Mouse (Mus musculus): ENCODE results near the gene Zfp985. TPM values are rescaled to one million over a fixed set of nuclear protein-coding genes. Genes with fewer than 3 reads are reported as not detected.
"Not testable (repeated sequence)": the region's sequence is repeated elsewhere in the genome, so short reads cannot be mapped to it uniquely, and the experiment has no call there.

The Zfp985 gene
- polyA plus RNA-seq, 1 experiment from 2014 or later: 0.13 TPM

DNA sequence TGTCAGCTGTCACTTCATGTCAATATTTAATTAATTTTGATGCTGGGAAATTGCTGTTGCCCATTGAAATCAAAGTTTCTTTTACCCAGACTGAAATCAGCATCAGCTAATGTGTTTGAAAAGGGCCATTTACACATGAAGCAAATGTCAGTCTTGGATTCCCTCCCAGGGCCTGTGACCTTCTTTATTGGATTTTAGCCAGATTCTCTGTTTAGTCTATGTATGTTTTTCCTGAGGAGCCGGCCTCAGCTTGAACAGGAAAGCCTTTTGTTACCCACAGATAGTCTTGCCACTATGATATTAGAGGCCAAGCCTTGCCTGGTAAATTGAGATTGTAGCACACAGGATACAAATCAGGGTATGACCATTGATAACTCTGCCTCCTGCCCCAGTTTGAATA lies 6.0 kb downstream of the Zfp985 start:
- H3K9me3 ChIP-seq: peaks cover 26% of the 10 kb centered on the region
- not testable (repeated sequence) for H3K4me2 ChIP-seq (replicated peaks); H3K9ac ChIP-seq; ATAC-seq (ENCODE audit: low FRiP score, low read depth); H3K36me3 ChIP-seq; H3K4me3 ChIP-seq; H3K4me1 ChIP-seq; H3K27ac ChIP-seq; H3K27me3 ChIP-seq
- WGBS: 56% methylated on average over 1 of the region's 1 CpGs

DNA sequence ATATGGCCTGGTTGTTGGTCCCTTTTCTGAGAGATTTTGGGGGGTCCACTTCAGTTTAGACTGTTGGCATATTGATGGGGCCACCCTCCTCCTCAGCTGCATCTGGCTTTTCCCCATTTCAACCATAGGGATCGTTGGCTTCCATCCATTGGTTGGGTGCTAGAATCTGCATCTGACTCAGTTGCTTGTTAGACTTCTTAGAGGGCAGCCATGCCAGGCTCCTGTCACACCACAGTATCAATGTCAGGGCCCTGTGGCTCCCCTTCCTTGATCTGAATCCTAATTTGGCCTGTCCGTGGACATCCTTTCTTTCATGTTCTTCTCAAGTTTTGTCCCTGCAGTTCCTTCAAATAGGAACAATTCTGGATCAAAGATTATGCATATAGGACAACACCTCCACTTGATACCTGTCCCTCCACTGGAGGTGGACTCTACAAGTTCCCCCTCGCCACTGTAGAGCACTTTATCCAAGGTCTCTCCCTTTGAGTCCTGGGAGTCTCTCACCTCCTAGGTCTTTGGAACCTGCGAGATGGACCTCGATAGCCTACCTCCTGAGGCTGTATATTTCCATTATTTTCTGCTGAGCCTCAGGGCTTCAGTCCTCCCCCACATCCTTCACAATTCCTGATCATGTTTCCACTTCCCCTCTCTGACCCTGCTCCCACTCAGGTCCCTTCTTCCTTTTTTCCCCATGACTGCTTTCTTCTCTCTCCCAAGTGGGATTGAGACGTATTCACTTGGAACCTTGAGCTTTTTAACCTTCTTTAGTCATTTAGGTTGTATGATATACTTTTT lies 12.5 kb downstream of the Zfp985 start:
- ATAC-seq (ENCODE audit: low FRiP score, low read depth): no peak
- Histone ChIP-seq H3K4me3 (no peak overlapping the region), H3K9me3 (peaks cover 19% of the 10 kb centered on the region), H3K36me3 (no peaks in the 10 kb centered on the region), H3K4me1 (no peaks in the 10 kb centered on the region), H3K9ac (no peak overlapping the region), H3K27me3 (no peaks in the 10 kb centered on the region), H3K4me2 (replicated peaks) (no peak overlapping the region), H3K27ac (no peak overlapping the region)
- WGBS: 70% methylated on average over 6 of the region's 6 CpGs

DNA sequence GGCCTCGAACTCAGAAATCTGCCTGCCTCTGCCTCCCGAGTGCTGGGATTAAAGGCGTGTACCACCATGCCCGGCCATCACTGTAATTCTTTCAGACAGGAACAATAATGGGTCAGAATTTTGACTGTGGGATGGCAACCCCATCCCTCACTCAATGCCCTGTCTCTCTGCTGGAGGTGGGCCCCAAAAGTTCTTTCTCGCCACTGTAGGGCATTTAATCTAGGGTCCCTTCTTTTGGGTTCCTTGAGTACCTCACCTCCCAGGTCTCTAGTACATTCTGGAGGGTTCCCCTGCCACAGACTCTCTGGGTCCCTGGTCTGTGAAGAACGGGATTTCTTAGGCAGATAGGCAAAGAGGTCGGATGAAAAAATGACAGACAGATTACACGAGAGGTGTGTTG lies 18.1 kb downstream of the Zfp985 start:
- WGBS: 82% methylated on average over 8 of the region's 8 CpGs
- H3K4me1 ChIP-seq; H3K36me3 ChIP-seq; H3K4me2 ChIP-seq (replicated peaks); H3K27me3 ChIP-seq; H3K27ac ChIP-seq; H3K4me3 ChIP-seq; ATAC-seq (ENCODE audit: low FRiP score, low read depth); H3K9ac ChIP-seq: not testable (repeated sequence)
- peaks cover 19% of the 10 kb centered on the region for H3K9me3 ChIP-seq

DNA sequence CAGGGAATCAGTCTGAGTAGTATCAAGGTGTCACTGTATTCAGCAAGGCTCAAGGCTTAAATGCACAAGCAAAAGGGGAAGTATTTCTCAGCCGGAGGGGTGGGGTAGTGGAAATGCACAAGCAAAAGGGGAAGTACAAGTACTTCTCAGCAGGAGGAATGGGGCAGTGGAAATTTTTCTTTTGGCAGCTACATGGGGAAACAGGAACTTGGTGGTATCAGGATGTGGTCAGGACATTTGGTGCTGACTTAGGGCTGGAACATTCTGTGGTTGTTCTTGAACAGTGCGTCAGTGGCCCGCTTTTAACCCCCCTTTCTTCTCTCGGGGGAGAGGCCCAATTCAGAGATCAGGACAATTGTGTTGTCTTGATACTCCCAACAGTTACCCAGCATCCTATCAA lies 26.3 kb downstream of the Zfp985 start:
- not testable (repeated sequence) for ATAC-seq (ENCODE audit: low FRiP score, low read depth); H3K4me1 ChIP-seq; H3K9ac ChIP-seq; H3K4me3 ChIP-seq; H3K27me3 ChIP-seq; H3K4me2 ChIP-seq (replicated peaks); H3K27ac ChIP-seq; H3K36me3 ChIP-seq
- WGBS: 91% methylated on average over 4 of the region's 4 CpGs
- H3K9me3 ChIP-seq: peaks cover 19% of the 10 kb centered on the region

DNA sequence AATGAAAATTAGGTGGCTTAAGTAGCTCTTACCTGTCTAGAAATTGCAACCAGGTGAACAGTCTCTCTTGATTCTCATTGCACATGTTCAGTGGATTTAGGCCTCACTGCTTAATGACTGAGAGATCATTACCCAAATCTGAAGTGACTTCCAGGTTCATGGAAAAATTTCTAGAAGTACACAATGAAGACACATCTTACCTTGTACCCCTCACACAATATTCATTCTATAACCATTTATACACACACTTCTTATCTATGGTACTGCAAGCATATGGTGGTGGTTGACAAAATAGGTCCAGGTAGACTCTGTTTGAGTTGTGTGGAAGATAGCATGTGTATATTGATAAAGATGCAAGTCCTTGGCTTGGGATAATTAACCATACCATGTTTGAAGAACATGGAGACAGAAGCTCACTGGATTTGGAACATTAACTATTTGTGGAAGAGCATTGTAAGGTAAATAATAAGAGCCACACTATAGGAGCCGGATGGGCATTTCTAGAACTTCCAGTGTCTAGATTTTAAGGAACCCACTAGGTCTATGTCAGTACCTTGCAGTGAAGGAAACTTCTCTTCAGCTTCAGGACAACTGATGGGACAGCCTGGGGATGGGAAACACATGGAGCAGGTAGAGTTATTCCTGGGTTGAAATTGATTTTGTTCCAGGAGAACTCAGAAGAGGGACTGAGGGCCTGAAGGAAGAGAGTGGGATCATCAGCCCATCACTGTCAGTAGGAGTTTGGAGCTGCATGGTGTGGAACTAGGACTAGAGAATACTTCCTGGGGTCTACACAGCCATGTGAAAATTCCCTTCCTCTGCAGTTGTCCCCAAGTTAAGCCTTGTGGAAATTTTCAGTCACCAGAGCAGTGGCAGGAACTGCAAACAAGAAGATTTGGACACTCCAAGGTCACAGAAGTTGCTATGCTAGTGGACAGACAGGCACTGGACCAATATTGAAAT lies 33.7 kb downstream of the Zfp985 start:
- no peak overlapping the region for H3K4me3 ChIP-seq
- H3K27ac ChIP-seq: no peak overlapping the region
- ATAC-seq (ENCODE audit: low FRiP score, low read depth): no peak

DNA sequence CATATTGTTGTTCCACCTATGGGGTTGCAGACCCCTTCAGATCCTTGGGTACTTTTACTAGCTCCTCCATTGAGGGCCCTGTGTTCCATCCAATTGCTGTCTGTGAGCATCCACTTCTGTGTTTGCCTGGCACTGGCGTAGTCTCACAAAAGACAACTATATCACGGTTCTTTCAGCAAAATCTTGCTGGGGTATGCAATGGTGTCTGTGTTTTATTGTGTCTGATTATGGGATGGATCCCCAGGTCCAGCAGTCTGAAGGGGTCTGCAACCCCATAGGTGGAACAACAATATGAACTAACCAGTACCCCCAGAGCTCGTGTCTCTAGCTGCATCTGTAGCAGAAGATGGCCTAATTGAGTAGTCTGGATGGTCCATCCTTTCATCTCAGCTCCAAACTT lies 41.6 kb downstream of the Zfp985 start:
- WGBS: 84% methylated on average over 3 of the region's 3 CpGs
- not testable (repeated sequence) for H3K4me1 ChIP-seq; H3K36me3 ChIP-seq; H3K9ac ChIP-seq; ATAC-seq (ENCODE audit: low FRiP score, low read depth); H3K4me3 ChIP-seq; H3K27ac ChIP-seq; H3K27me3 ChIP-seq; H3K4me2 ChIP-seq (replicated peaks)
- peaks cover 26% of the 10 kb centered on the region for H3K9me3 ChIP-seq

More for the DNA sequence above, 33.7 kb downstream of the Zfp985 start:
- Histone ChIP-seq H3K36me3 (no peaks in the 10 kb centered on the region), H3K27me3 (no peaks in the 10 kb centered on the region), H3K4me2 (replicated peaks) (no peak overlapping the region), H3K9ac (no peak overlapping the region), H3K4me1 (no peaks in the 10 kb centered on the region), H3K9me3 (peaks cover 16% of the 10 kb centered on the region)
- 60% methylated on average over 1 of the region's 1 CpGs for WGBS

DNA sequence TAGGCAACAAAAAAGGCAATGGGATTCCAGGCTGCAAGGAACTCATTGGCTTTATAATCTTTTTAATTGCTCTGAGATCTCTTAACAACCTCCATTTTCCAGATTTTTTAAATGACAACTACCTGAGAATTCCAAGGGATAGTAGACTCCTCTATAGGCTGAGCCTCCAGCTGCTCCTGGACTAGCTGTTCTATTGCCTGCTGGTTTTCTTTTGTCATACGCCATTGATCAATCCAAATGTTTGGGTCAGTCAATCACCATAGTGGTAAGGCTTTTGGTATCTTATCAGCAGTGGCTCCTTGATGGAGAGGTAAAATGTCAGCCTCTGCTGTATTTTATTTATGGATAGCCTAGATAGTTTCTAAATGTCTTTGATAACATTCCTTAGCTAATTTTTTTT lies 44.6 kb downstream of the Zfp985 start:
- H3K4me2 ChIP-seq (replicated peaks): no peak overlapping the region
- H3K27ac ChIP-seq: no peak overlapping the region
- WGBS: 61% methylated on average over 1 of the region's 1 CpGs
- H3K36me3 ChIP-seq: no peaks in the 10 kb centered on the region
- no peak overlapping the region for H3K9ac ChIP-seq
- ATAC-seq (ENCODE audit: low FRiP score, low read depth): no peak
- H3K9me3 ChIP-seq: peaks cover 38% of the 10 kb centered on the region
- no peaks in the 10 kb centered on the region for H3K4me1 ChIP-seq
- H3K4me3 ChIP-seq: no peak overlapping the region
- H3K27me3 ChIP-seq: no peaks in the 10 kb centered on the region

DNA sequence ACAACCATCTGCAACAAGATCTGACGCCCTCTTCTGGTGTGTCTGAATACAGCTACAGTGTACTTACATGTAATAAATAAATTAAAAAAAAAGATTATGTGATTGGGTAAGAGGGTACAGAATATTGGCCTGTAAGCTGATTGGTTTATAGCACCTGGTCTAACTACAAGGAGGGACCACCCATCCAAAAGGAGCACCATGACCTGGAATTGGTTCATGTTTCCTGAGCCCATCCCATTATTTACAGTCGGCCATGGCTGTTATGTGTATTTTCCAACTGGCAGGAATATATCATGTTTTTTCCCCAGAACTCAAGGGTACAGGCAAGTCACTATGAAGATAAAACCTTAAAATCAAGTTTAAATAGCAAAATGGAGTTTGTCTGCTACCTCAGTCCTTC lies 45.8 kb downstream of the Zfp985 start:
- WGBS: 62% methylated on average over 2 of the region's 2 CpGs
- H3K27ac ChIP-seq: no peak overlapping the region
- no peaks in the 10 kb centered on the region for H3K27me3 ChIP-seq
- peaks cover 47% of the 10 kb centered on the region for H3K9me3 ChIP-seq
- no peak overlapping the region for H3K4me2 ChIP-seq (replicated peaks)
- H3K4me3 ChIP-seq: no peak overlapping the region
- H3K36me3 ChIP-seq: no peaks in the 10 kb centered on the region
- no peaks in the 10 kb centered on the region for H3K4me1 ChIP-seq
- H3K9ac ChIP-seq: no peak overlapping the region
- ATAC-seq (ENCODE audit: low FRiP score, low read depth): 0 out of 2 replicates have a peak, but pooled peaks have one; percentile 46

DNA sequence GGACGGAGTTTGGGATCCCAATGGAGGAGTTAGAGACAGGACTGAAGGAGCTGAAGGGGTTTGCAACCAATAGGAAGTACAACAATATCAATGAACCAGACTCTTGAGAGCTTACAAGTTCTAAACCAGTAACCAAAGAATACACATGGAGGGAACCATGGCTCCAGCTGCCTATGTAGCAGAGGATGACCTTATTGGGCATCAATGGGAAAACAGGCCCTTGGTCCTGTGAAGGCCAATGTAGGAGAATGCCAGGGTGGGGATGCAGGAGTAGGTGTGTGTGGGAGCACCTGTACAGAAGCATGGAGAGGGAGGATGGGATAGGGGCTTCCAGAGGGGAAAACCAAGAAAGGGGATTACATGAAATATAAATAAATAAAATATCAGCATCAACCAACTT lies 48.8 kb downstream of the Zfp985 start:
- H3K27me3 ChIP-seq: no peaks in the 10 kb centered on the region
- ATAC-seq (ENCODE audit: low FRiP score, low read depth): no peak
- H3K4me1 ChIP-seq: no peaks in the 10 kb centered on the region
- H3K36me3 ChIP-seq: no peaks in the 10 kb centered on the region
- no peak overlapping the region for H3K4me2 ChIP-seq (replicated peaks)
- H3K27ac ChIP-seq: no peak overlapping the region
- no peak overlapping the region for H3K9ac ChIP-seq
- H3K9me3 ChIP-seq: peaks cover 56% of the 10 kb centered on the region
- H3K4me3 ChIP-seq: no peak overlapping the region
- WGBS: 43% methylated on average over 1 of the region's 1 CpGs

DNA sequence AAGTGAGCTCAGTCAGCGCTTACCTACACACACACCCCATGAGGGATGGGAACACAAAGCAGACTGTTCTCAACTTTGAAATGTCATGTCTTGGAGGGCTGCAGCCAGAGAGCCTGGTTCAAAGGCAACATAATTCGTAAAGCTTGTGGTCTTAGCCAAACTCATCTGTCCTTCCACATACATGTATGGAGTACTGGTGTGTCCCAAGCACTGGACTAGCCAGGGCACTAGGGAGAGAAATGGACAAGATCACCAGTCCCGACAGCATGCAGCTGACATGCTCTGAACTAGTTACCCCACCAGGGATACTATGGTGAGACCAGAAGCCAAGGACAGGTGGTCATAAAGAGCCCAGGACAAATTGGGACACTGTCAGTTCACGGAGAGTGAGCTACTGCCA lies 50.7 kb downstream of the Zfp985 start:
- Histone ChIP-seq H3K9ac (no peak overlapping the region), H3K4me2 (replicated peaks) (no peak overlapping the region), H3K36me3 (no peaks in the 10 kb centered on the region), H3K4me1 (no peaks in the 10 kb centered on the region), H3K27ac (no peak overlapping the region), H3K27me3 (no peaks in the 10 kb centered on the region), H3K4me3 (no peak overlapping the region), H3K9me3 (peaks cover 56% of the 10 kb centered on the region)
- 80% methylated on average over 4 of the region's 4 CpGs for WGBS
- no peak for ATAC-seq (ENCODE audit: low FRiP score, low read depth)

DNA sequence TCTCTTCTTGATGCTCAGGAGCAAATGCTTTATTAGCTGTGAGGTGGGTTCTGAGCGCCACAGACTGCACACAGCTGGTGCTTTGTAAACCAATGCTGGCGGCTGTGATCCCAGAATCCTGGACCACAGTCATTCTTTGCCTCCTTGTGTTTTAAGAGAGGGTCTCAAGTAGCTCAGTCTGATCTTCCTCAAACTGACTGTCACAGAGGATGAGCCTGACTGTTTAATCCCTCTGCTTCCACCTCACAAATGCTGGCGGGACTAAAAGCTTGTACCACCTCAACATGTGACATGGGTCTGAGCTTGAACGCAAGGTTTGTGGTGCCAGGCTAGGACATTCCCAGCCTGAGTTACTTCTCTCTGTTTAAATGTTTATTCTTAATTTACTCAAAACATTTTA lies 52.4 kb downstream of the Zfp985 start:
- H3K36me3 ChIP-seq: no peaks in the 10 kb centered on the region
- no peak overlapping the region for H3K4me3 ChIP-seq
- no peak overlapping the region for H3K9ac ChIP-seq
- H3K27me3 ChIP-seq: no peaks in the 10 kb centered on the region
- no peak overlapping the region for H3K4me2 ChIP-seq (replicated peaks)
- 77% methylated on average over 4 of the region's 4 CpGs for WGBS
- H3K9me3 ChIP-seq: peaks cover 43% of the 10 kb centered on the region
- H3K27ac ChIP-seq: no peak overlapping the region
- H3K4me1 ChIP-seq: no peaks in the 10 kb centered on the region
- no peak for ATAC-seq (ENCODE audit: low FRiP score, low read depth)

DNA sequence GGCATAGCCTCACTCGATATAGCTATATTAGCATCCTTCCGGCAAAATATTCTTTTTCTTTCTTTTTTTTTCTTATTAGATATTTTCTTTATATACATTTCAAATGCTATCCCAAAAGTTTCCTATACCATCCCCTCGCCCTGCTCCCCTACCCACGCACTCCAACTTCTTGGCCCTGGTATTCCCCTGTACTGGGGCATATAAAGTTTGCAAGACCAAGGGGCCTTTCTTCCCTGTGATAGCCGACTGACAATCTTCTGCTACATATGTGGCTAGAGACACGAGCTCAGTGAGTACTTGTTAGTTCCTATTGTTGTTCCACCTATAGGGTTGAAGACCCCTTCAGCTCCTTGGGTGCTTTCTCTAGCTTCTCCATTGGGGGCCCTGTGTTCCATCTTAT lies 53.4 kb downstream of the Zfp985 start:
- peaks cover 40% of the 10 kb centered on the region for H3K9me3 ChIP-seq
- not testable (repeated sequence) for H3K4me2 ChIP-seq (replicated peaks); H3K4me1 ChIP-seq; H3K9ac ChIP-seq; H3K36me3 ChIP-seq; H3K4me3 ChIP-seq; H3K27ac ChIP-seq; ATAC-seq (ENCODE audit: low FRiP score, low read depth); H3K27me3 ChIP-seq
- 87% methylated on average over 6 of the region's 6 CpGs for WGBS
